Mouse (Mus musculus): ENCODE results near the gene Stat3.

DNA sequence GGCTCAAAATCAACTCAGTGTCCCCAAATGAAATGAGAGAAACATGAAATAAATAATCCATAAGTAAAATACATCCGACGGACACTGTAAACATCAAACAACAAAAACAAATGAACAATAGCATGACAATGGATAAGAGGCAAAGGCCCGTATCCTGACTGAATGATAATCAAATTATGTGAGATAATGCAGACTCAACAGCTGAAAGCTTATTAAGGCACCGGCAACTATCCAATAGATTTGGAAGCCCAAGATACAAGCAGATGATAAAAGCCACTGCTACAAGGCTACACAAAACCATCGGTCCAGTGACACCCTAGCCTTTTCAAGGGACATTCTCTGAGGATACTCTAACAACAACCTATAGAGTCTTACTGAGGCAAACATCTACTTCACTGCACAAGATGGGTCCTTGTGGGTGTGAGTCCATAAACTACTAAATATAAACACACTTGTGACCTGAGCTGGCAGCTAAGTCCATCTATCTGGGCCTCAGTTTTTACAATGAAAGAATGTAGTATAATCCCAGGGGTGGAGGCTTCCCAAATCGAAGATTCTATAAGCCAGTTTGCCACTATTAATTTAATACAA, 90.5 kb downstream of the Stat3 start:
- TF ChIP-seq CTCF (IDR thresholded peaks at IDR 0.05; ENCODE audit: low read depth, low read length) (no peak), GATA1 (IDR thresholded peaks at IDR 0.05; ENCODE audit: borderline replicate concordance, low read length) (no peak), POLR2AphosphoS5 (IDR thresholded peaks at IDR 0.05; ENCODE audit: insufficient replicate concordance, low read depth, low read length) (no peak)

Measured in G1E (cell line).